Mouse (Mus musculus): ENCODE results near the gene Thbs1. TPM values are rescaled to one million over a fixed set of nuclear protein-coding genes. Genes with fewer than 3 reads are reported as not detected.

Thbs1 gene
- 30.1 and 41.9 TPM in 2 replicates for polyA plus RNA-seq (2015; fragmentation: Nextera tagmentation; extraction: Ambion mirVana)

DNA sequence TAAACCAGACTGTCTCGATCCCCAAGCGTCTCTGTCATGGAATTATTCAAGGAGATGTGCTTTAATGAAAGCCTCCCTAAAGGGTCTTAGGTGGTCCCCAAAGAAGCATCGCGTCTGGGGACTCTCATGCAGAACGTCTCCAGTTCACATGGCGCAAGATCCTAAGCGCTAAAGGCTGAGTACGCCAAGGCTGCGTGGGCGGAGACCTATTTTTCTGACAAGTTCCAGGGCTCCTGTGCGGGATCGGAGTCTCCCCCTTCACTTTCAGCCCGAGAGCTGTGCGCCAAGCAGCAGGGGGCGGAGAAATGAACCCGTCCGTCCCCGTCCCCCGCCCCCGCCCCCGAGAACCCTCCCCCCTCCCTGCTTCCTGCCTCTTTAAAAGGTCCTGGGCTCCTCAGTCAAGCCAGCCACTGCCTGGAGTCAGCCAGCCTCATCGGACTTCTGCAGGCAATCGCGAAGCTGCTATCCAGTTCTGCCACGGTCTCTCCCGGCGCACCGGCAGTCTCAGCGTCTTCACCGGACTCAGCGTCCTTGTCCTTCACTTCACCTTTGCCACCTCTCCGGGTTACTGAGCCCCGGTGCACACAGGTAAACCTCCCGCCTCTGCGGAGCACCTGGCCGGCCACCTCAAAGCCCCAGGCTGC is at the start of gene Thbs1:
Thbs1 (plus strand) TSS at position 389 of the 644 bp plus-strand sequence.
- ATAC-seq (ENCODE audit: low read depth) = peak; percentile 64
- Histone ChIP-seq H3K9me3 (replicated peaks) (no peaks in the 10 kb centered on the region), H3K4me1 (replicated peaks) (no peaks in the 10 kb centered on the region), H3K27ac (no peak within 1 kb of the TSS), H3K4me3 (replicated peaks) (peak within 1 kb of the TSS; percentile 46), H3K4me2 (peak within 1 kb of the TSS; percentile 70), H3K9ac (peak within 1 kb of the TSS; percentile 49; the same call in 1 of the 2 replicates), H3K27me3 (peaks cover 20% of the 10 kb centered on the region), H3K36me3 (no peaks in the 10 kb centered on the region)
- DNase-seq = no peak
- under 1% methylated on average over 35 of the region's 36 CpGs for WGBS (ENCODE audit: insufficient replicate concordance)

DNA sequence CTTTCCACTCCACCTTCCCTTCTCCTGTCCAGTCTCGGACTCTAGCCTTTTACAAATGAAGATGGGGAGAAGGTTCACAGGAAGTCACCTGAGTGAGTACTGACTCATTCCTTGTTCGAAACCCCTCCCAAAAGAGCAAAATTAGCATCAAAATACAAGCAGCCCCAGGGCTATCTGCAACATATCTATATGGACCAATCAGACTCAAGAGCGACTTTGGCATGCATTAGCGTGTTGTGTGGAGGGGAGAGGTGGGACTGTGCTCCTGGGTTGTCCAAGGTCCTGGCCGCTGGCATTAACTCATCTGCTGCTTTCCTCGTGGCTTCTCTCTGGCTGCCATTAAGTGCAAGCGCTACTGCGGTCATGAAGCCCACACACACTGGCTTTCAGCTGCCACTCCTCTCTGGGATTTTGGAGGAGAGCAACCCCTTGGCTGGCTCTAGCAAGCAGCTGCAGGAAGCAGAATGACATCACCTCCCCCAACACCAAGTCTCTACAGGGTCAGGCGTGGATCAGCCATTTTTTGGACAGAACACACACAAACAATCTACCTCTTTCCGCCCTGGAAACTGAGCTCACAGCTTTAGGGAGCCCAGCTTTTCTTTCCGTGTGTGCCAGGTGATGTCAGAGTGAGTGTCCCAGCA is 47.4 kb upstream of the Thbs1 start:
- Histone ChIP-seq H3K27ac (no peak overlapping the region), H3K4me3 (replicated peaks) (no peak overlapping the region), H3K9me3 (replicated peaks) (no peaks in the 10 kb centered on the region), H3K4me1 (replicated peaks) (no peaks in the 10 kb centered on the region), H3K36me3 (no peaks in the 10 kb centered on the region), H3K27me3 (no peaks in the 10 kb centered on the region), H3K4me2 (no peak overlapping the region), H3K9ac (no peak overlapping the region)
- ATAC-seq (ENCODE audit: low read depth) = no peak
- WGBS (ENCODE audit: insufficient replicate concordance) = 68% methylated on average over 11 of the region's 11 CpGs
- no peak for DNase-seq

DNA sequence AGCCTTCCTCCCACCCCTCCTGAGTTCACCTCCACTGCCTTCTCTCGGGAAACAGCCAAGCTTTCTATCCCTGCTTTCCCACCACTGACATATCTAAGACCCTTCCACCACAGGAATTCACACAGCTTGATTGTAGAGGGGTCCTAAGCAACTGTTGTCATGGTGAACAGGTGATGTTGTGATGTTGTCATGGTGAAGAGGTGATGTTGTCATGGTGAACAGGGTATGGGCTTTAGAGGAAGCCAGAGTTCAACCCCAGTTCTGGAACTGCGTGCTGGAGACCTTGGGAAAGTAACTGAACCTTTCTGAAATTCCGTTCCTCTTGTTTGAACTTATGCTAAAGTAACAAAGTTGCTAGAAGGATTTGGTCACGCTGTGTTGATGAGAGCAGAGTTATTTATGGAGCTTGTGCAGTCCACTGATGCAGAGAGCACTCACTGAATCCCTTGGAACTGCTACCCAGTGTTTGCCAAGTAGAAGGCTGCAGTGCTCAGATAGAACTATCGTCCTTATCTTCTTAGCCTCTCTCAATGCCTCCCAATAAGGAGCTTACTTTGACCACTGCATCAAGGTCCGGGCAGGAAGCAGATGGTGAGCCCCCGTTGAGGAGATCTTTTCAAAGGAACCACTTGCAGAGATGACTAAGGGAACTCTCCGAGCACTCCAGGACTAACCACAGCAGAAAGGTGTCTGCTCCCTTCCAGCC is 45.5 kb upstream of the Thbs1 start:
- H3K27ac ChIP-seq = no peak overlapping the region
- WGBS (ENCODE audit: insufficient replicate concordance) = 22% methylated on average over 8 of the region's 8 CpGs
- H3K9ac ChIP-seq = no peak overlapping the region
- no peaks in the 10 kb centered on the region for H3K36me3 ChIP-seq
- H3K27me3 ChIP-seq = no peaks in the 10 kb centered on the region
- DNase-seq (no peak), ATAC-seq (ENCODE audit: low read depth) (peak; percentile 73)
- H3K4me1 ChIP-seq (replicated peaks) = no peaks in the 10 kb centered on the region
- H3K4me2 ChIP-seq = no peak overlapping the region
- no peak overlapping the region for H3K4me3 ChIP-seq (replicated peaks)
- no peaks in the 10 kb centered on the region for H3K9me3 ChIP-seq (replicated peaks)

DNA sequence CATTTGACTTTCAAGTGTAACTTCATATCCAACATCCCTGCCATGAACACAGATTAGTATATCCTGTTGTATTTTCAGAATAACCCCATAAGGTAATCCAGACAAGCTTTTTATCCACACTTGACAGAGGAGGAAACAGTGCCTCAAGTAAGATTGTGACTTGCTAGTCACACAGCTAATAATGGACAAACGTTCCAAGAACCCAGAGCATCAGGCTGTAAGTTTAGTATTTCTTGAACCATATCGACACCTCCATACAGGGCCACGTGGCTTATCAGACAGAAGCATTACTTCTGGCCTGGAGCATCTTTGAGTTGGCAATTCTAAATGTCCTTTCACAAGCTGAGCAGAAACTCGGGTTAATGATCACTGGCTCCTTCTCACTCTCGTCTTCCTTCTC is 41.7 kb upstream of the Thbs1 start:
- WGBS (ENCODE audit: insufficient replicate concordance) = 31% methylated on average over 5 of the region's 5 CpGs
- Histone ChIP-seq H3K4me3 (replicated peaks) (no peak overlapping the region), H3K36me3 (no peaks in the 10 kb centered on the region), H3K4me2 (no peak overlapping the region), H3K9ac (no peak overlapping the region), H3K27me3 (no peaks in the 10 kb centered on the region), H3K27ac (no peak overlapping the region), H3K9me3 (replicated peaks) (no peaks in the 10 kb centered on the region), H3K4me1 (replicated peaks) (no peaks in the 10 kb centered on the region)
- ATAC-seq (ENCODE audit: low read depth) (peak; percentile 48), DNase-seq (no peak)

DNA sequence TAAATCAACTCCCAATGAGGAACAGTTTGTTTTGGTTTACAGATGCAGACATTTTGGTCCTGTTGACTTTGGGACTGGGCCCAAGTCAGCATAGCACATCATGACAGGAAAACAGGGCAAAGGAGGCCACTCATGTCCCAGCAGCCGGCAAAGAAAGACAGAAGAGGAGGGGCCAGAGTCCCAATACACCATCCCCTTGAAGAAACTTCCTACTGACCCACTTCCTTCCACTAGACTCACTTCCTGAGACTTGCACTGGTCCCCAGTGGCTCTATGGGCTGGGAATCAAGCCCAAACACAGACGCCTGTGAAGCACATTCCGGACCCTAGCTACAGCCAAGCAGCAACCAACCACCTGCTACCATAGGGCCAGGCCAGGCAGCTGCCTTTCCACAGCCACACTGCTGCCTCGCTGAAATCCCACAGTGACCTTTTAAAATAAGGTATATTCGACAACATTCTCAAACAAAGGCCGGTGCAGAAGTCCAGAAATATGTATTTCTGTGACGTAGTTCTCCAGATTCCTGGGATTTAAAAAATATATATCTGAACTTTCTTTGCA is 38.8 kb upstream of the Thbs1 start:
- H3K4me2 ChIP-seq = no peak overlapping the region
- 67% methylated on average over 7 of the region's 7 CpGs for WGBS (ENCODE audit: insufficient replicate concordance)
- H3K27me3 ChIP-seq = no peaks in the 10 kb centered on the region
- no peaks in the 10 kb centered on the region for H3K36me3 ChIP-seq
- no peak for DNase-seq
- H3K4me3 ChIP-seq (replicated peaks) = no peak overlapping the region
- ATAC-seq (ENCODE audit: low read depth) = no peak
- no peaks in the 10 kb centered on the region for H3K9me3 ChIP-seq (replicated peaks)
- no peak overlapping the region for H3K9ac ChIP-seq
- H3K4me1 ChIP-seq (replicated peaks) = no peaks in the 10 kb centered on the region
- H3K27ac ChIP-seq = no peak overlapping the region

DNA sequence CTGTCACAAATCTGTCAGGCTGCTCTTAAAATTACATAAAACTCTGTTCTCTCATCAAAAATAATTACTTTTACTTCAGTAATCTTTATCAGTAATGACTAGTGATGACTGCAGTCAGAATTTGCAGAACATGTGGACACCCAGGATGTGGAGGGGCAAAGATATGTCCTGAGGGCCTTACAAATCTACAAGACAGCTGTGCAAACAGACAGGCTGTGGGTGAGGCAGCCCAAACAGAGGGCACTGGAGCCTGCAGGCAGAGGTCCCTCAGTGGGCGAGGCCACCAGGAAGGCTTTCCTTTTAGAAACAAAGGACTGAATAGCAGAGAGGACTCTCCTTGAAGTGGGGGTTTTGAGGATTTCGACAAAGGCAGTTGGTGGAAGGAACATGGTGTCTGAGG is 37.6 kb upstream of the Thbs1 start:
- Histone ChIP-seq H3K4me1 (replicated peaks) (no peaks in the 10 kb centered on the region), H3K4me3 (replicated peaks) (no peak overlapping the region), H3K36me3 (no peaks in the 10 kb centered on the region), H3K9ac (no peak overlapping the region), H3K27me3 (no peaks in the 10 kb centered on the region), H3K27ac (no peak overlapping the region), H3K9me3 (replicated peaks) (no peaks in the 10 kb centered on the region), H3K4me2 (no peak overlapping the region)
- no peak for ATAC-seq (ENCODE audit: low read depth)
- no peak for DNase-seq
- WGBS (ENCODE audit: insufficient replicate concordance) = 51% methylated on average over 2 of the region's 2 CpGs

DNA sequence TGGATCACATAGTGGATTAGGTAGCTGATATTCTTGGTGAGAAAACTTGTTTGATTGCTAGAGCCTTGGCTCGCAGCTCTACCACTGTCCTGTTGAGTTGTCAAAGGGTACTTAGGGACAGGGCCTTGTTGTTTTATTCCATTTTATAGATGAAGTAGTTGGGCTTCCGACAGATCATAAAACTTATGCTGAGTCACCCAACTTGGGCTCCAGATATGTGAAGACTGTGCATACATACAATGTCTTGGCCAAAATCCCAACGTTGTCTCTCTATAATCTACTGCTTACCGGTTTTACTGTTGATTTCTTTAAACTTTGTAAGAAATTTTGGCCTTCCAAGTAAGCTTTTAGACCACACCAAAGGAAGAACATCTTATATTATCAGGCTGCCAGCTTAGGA is 36.5 kb upstream of the Thbs1 start:
- 58% methylated on average over 4 of the region's 4 CpGs for WGBS (ENCODE audit: insufficient replicate concordance)

DNA sequence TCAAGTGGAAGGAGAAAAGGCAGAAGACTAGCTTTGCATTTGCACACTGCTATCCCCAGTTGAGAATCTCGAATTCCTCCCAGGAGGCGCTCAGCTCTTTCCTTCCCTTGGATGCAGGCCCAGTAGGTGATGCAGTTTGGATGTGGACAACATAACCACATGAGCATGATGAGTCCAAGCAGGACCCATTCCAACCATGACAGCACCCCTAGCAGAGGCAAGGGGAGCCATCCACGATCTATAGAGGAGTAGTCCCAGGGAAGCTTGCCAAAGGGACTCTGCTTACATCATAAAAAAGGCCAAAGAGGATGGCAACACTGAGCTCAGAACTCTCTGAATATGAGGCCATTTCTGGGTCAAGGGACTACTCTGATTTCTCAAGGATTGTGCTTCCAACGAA is 32.5 kb upstream of the Thbs1 start:
- Histone ChIP-seq H3K27me3 (no peaks in the 10 kb centered on the region), H3K36me3 (no peaks in the 10 kb centered on the region), H3K9ac (no peak overlapping the region), H3K4me1 (replicated peaks) (no peaks in the 10 kb centered on the region), H3K4me2 (no peak overlapping the region), H3K9me3 (replicated peaks) (no peaks in the 10 kb centered on the region), H3K4me3 (replicated peaks) (no peak overlapping the region), H3K27ac (no peak overlapping the region)
- ATAC-seq (ENCODE audit: low read depth) (no peak), DNase-seq (no peak)
- WGBS (ENCODE audit: insufficient replicate concordance) = 56% methylated on average over 4 of the region's 4 CpGs

More for the DNA sequence above, 36.5 kb upstream of the Thbs1 start:
- Histone ChIP-seq H3K4me2 (no peak overlapping the region), H3K9me3 (replicated peaks) (no peaks in the 10 kb centered on the region), H3K36me3 (no peaks in the 10 kb centered on the region), H3K27me3 (no peaks in the 10 kb centered on the region), H3K9ac (no peak overlapping the region), H3K4me3 (replicated peaks) (no peak overlapping the region), H3K27ac (no peak overlapping the region), H3K4me1 (replicated peaks) (no peaks in the 10 kb centered on the region)
- no peak for ATAC-seq (ENCODE audit: low read depth)
- no peak for DNase-seq

DNA sequence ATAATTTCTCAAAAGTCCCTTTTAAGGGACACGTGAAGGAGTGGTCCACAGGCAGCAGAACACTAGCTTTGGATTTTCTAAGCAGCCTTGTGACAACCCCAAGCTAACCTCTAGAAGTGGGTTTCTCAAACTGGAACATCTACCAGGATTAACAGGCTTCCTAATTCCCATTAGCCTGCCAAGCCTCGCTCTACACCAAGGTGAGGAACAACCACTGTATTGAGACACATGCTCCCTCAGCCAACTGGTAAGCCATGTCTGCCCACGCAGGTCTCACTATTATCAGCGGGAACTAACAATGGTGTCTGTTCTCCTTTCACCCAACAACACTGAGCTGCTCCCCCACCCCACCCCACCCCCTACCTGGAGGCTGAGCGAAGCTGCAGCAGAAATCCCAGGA is 30.1 kb upstream of the Thbs1 start:
- Histone ChIP-seq H3K27me3 (no peaks in the 10 kb centered on the region), H3K4me2 (no peak overlapping the region), H3K9me3 (replicated peaks) (no peaks in the 10 kb centered on the region), H3K27ac (no peak overlapping the region), H3K36me3 (no peaks in the 10 kb centered on the region), H3K4me1 (replicated peaks) (no peaks in the 10 kb centered on the region), H3K4me3 (replicated peaks) (no peak overlapping the region), H3K9ac (no peak overlapping the region)
- 67% methylated on average over 5 of the region's 5 CpGs for WGBS (ENCODE audit: insufficient replicate concordance)
- DNase-seq (no peak), ATAC-seq (ENCODE audit: low read depth) (no peak)

DNA sequence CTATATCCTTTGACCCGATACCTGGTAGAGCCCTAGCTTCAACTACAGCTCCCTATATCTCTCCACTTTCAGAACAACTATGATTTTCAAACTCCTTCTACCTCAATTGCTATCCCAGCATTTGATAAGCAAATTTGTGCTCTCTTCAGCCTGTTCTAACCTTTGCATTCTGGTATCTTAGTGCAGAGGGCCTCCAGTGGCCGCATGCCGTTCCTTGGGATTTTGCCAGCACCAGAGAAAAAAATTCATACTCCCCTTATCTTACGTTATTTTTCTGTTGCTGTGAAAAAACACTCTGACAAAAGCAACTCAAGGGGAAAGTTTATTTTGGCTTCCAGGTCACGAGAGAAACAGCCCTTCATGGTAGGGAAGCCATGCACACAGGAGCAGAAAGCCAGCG is 28.0 kb upstream of the Thbs1 start:
- no peak overlapping the region for H3K27ac ChIP-seq
- no peaks in the 10 kb centered on the region for H3K9me3 ChIP-seq (replicated peaks)
- H3K4me2 ChIP-seq = no peak overlapping the region
- 72% methylated on average over 6 of the region's 6 CpGs for WGBS (ENCODE audit: insufficient replicate concordance)
- DNase-seq (no peak), ATAC-seq (ENCODE audit: low read depth) (no peak)
- H3K4me3 ChIP-seq (replicated peaks) = no peak overlapping the region
- no peaks in the 10 kb centered on the region for H3K36me3 ChIP-seq
- no peak overlapping the region for H3K9ac ChIP-seq
- no peaks in the 10 kb centered on the region for H3K4me1 ChIP-seq (replicated peaks)
- no peaks in the 10 kb centered on the region for H3K27me3 ChIP-seq

DNA sequence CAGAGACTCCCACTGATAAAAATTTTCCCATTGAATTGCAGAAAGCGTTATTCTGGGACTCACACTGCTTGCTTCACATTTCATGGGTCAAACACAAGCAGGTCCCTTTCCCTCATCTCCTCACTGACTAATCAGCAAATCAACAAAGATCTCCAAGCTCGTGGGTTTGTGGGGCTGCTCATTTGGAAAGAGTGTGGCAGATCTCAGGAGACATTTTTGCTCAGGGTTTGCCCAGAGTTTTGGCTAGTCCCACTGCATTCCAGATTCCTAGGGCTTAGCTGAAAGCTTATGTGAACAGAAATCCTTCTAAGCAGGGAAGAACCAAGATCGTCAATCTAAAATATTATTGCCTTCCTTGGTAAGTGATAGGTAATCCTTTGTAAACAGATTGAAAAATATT is 27.0 kb upstream of the Thbs1 start:
- ATAC-seq (ENCODE audit: low read depth) = no peak
- Histone ChIP-seq H3K9ac (no peak overlapping the region), H3K4me2 (no peak overlapping the region), H3K4me1 (replicated peaks) (no peaks in the 10 kb centered on the region), H3K4me3 (replicated peaks) (no peak overlapping the region), H3K27ac (no peak overlapping the region), H3K9me3 (replicated peaks) (no peaks in the 10 kb centered on the region), H3K27me3 (no peaks in the 10 kb centered on the region), H3K36me3 (no peaks in the 10 kb centered on the region)
- DNase-seq = no peak
- WGBS (ENCODE audit: insufficient replicate concordance) = 44% methylated on average over 3 of the region's 3 CpGs
